Mouse (Mus musculus): Measurements from ENCODE around the gene Tatdn2. TPM values are rescaled to one million over a fixed set of nuclear protein-coding genes. Genes with fewer than 3 reads are reported as not detected.

Gene Tatdn2
- total RNA-seq, 2 experiments from 2014 or later, result 71.2 to 75.5 TPM

GRCm38 (mm10) chr6:113748351-113748750 lies 51.5 kb downstream of the Tatdn2 start:
- DNase-seq (ENCODE audit: low spot score in 2 of 2), result peak in 1 of 2 experiments; percentile 53
- intact Hi-C loops (cut with DNase I), result no loop called here

- intact Hi-C loops (cut with DNase I), result no loop called here
- no peak for DNase-seq (ENCODE audit: low spot score in 2 of 2)
Observed at GRCm38 (mm10) chr6:113749119-113749685, 52.4 kb downstream of the Tatdn2 start.

Small RNAs within 50 kb of the gene (microRNA-seq; reads per million reads assigned to microRNA genes)
- 0.76 reads per million for gene Mir7042

Other genes with a start within 250 kb of the Tatdn2 start
- gene Il17re, start 238.6 kb upstream of the Tatdn2 start, total RNA-seq (2021), result under 1 TPM; 0.54 to 0.57 TPM
- gene Il17rc, start 225.6 kb upstream of the Tatdn2 start, total RNA-seq (2021), result 1 to 10 TPM; 4.7 to 5.3 TPM
- 100 to 1,000 TPM; 102 to 119 TPM for gene Creld1, start 213.8 kb upstream of the Tatdn2 start, total RNA-seq (2021)
- gene Prrt3, start 195.1 kb upstream of the Tatdn2 start, total RNA-seq (2021), result 10 to 100 TPM; 59.4 to 59.9 TPM
- 10 to 100 TPM; 71.7 to 81.1 TPM for gene Emc3, start 165.4 kb upstream of the Tatdn2 start, total RNA-seq (2021)
- gene Fancd2, start 165.4 kb upstream of the Tatdn2 start, total RNA-seq (2021), result 1 to 10 TPM; 1.5 to 3.3 TPM
- gene Fancd2os, start 96.3 kb upstream of the Tatdn2 start, total RNA-seq (2021), result under 1 TPM in 1 of 2 experiments, not detected in 1; 0.32 TPM
- gene Brk1, start 92.3 kb upstream of the Tatdn2 start, total RNA-seq (2021), result 100 to 1,000 TPM; 218 to 259 TPM
- 10 to 100 TPM; 48.1 to 49.8 TPM for gene Vhl, start 73.1 kb upstream of the Tatdn2 start, total RNA-seq (2021)
- gene Irak2, start 58.6 kb upstream of the Tatdn2 start, total RNA-seq (2021), result 10 to 100 TPM; 21.0 to 24.9 TPM
- gene Ghrl, start 22.8 kb downstream of the Tatdn2 start, total RNA-seq (2021), result not detected
- 10 to 100 TPM; 64.4 to 65.6 TPM for gene Sec13, start 43.7 kb downstream of the Tatdn2 start, total RNA-seq (2021)